Mouse (Mus musculus) Patski (cell line): ENCODE data around the gene Tusc2. TPM values are rescaled to one million over a fixed set of nuclear protein-coding genes. Genes with fewer than 3 reads are reported as not detected.
"Not testable (repeated sequence)": the region's sequence is repeated elsewhere in the genome, so short reads cannot be mapped to it uniquely, and the experiment has no call there.

ENCODE experiments used
- ATAC-seq: fragments of 100-300 bp; one replicate; pipeline ENCODE4 v1.8.0; 2021
- CTCF ChIA-PET: fragments of 350-600 bp; sonication (Branson Sonifier 250); formaldehyde crosslinking; loops from one replicate; lab custom pipeline; 2022; ENCODE audit warnings: inconsistent platforms; lab: Charles Lee
- POLR2A ChIA-PET: fragments of 350-600 bp; sonication (Branson Sonifier 250); formaldehyde crosslinking; loops from one replicate; lab custom pipeline; 2022; ENCODE audit warnings: antibody characterized with exemption, inconsistent platforms; lab: Charles Lee
- DNase-seq: peaks from one replicate; pipeline ENCODE4 v3.0.0-alpha.2; 2011; ENCODE audit warnings: low read depth, low spot score
- H3K27me3 ChIP-seq: fragments of 371-371 bp; one replicate; pipeline ENCODE4 v1.5.1; 2021
- CTCF ChIP-seq: fragments of 100-300 bp; IDR thresholded peaks from one replicate; pipeline ENCODE4 v1.5.1; 2021
- in situ Hi-C: fragments of 300-500 bp; cut with MboI; formaldehyde crosslinking; loops from 3 replicates; pipeline ENCODE4 v1.11.1; 2018; ENCODE audit warnings: low pct_unique_long_range_greater_than_20kb, mixed read lengths
- polyA plus RNA-seq: library from polyadenylated mRNA; unstranded; gene quantifications from one replicate; pipeline ENCODE4 v1.2.3, GENCODE M21; 2021

Tusc2 gene
- polyA plus RNA-seq, 1 experiment from 2014 or later, result 30.1 TPM

- DNase-seq (no peak), ATAC-seq (no peak)
- CTCF ChIA-PET, result interaction anchor here (2.2 to 4.3 kb wide), 3 partner anchors 11 to 78 kb away, joined by 8 to 19 read pairs (median 8); partner anchors contain the start of genes Hyal3 and Naa80
- no peaks in the 10 kb centered on the region for H3K27me3 ChIP-seq
- POLR2A ChIA-PET, result interaction anchor here (0.9 to 1.0 kb wide), 2 partner anchors 13 to 73 kb away, joined by 3 to 5 read pairs; no protein-coding TSS in a partner anchor
- in situ Hi-C loops, result no loop called here
- TF ChIP-seq CTCF, result no peak
Observed at GRCm38 (mm10) chr9:107567702-107568319, 4.8 kb downstream of the Tusc2 start, which contains the start of gene Hyal2. Gene Hyal2, plus strand, starts transcription at chr9:107567945.

GRCm38 (mm10) chr9:107568331-107569261 lies 5.5 kb downstream of the Tusc2 start:
- no peaks in the 10 kb centered on the region for H3K27me3 ChIP-seq
- ChIA-PET POLR2A (interaction anchor here (0.9 to 1.3 kb wide), 3 partner anchors 13 to 72 kb away, joined by 3 to 5 read pairs (median 5); partner anchors contain the start of gene Ifrd2), CTCF (interaction anchor here (2.0 to 4.3 kb wide), 4 partner anchors 11 to 77 kb away, joined by 5 to 19 read pairs (median 8); partner anchors contain the start of genes Hyal3, Ifrd2 and Naa80)
- in situ Hi-C loops, result no loop called here
- no peak for TF ChIP-seq CTCF
- ATAC-seq, result peak; percentile 72
- no peak for DNase-seq

- TF ChIP-seq CTCF, result no peak
- DNase-seq (no peak), ATAC-seq (peak; percentile 13)
- POLR2A ChIA-PET, result interaction anchor here (0.6 to 1.3 kb wide), 4 partner anchors 10 to 166 kb away, joined by 3 to 8 read pairs (median 4); partner anchors contain the start of genes Hyal3 and Ifrd2
- CTCF ChIA-PET, result interaction anchor here (2.0 to 4.3 kb wide), 3 partner anchors 10 to 76 kb away, joined by 5 to 19 read pairs (median 8); partner anchors contain the start of genes Hyal3, Ifrd2 and Naa80
- H3K27me3 ChIP-seq, result no peaks in the 10 kb centered on the region
- in situ Hi-C loops, result no loop called here
Observed at GRCm38 (mm10) chr9:107569270-107569669, 6.2 kb downstream of the Tusc2 start.

GRCm38 (mm10) chr9:107570016-107570415 lies 7.0 kb downstream of the Tusc2 start:
- no peaks in the 10 kb centered on the region for H3K27me3 ChIP-seq
- in situ Hi-C loops, result no loop called here
- no peak for TF ChIP-seq CTCF
- ChIA-PET CTCF (interaction anchor here (0.6 to 4.3 kb wide), 4 partner anchors 10 to 75 kb away, joined by 3 to 19 read pairs (median 6); partner anchors contain the start of genes Hyal3, Ifrd2 and Naa80), POLR2A (interaction anchor here (0.6 to 1.3 kb wide), 3 partner anchors 10 to 165 kb away, joined by 3 to 8 read pairs (median 3); partner anchors contain the start of gene Hyal3)
- DNase-seq (no peak), ATAC-seq (no peak)

GRCm38 (mm10) chr9:107570845-107571244 lies 7.8 kb downstream of the Tusc2 start:
- no peak for ATAC-seq
- no peak for DNase-seq
- TF ChIP-seq CTCF, result no peak
- ChIA-PET CTCF (interaction anchor here (4.3 kb wide), 1 partner anchor 9 kb away, joined by 19 read pairs; the partner anchor contains the start of genes Hyal3 and Naa80), POLR2A (interaction anchor here (1.3 kb wide), 1 partner anchor 10 kb away, joined by 8 read pairs; the partner anchor contains the start of gene Hyal3)
- in situ Hi-C loops, result no loop called here
- H3K27me3 ChIP-seq, result no peaks in the 10 kb centered on the region

GRCm38 (mm10) chr9:107571534-107572326 lies 8.7 kb downstream of the Tusc2 start:
- ChIA-PET POLR2A (interaction anchor here (0.7 kb wide), 1 partner anchor 9 kb away, joined by 3 read pairs; the partner anchor contains the start of gene Tusc2), CTCF (interaction anchor here (1.9 to 4.3 kb wide), 2 partner anchors 8 to 72 kb away, joined by 7 to 19 read pairs; partner anchors contain the start of genes Hyal3 and Naa80)
- no peak for TF ChIP-seq CTCF
- no peaks in the 10 kb centered on the region for H3K27me3 ChIP-seq
- in situ Hi-C loops, result no loop called here
- ATAC-seq (no peak), DNase-seq (no peak)

- no peaks in the 10 kb centered on the region for H3K27me3 ChIP-seq
- DNase-seq, result no peak
- in situ Hi-C loops, result no loop called here
- no peak for ATAC-seq
- ChIA-PET CTCF (interaction anchor here (1.9 kb wide), 1 partner anchor 72 kb away, joined by 7 read pairs; no protein-coding TSS in a partner anchor), POLR2A (interaction anchor here (0.7 kb wide), 1 partner anchor 9 kb away, joined by 3 read pairs; the partner anchor contains the start of gene Tusc2)
- no peak for TF ChIP-seq CTCF
Observed at GRCm38 (mm10) chr9:107572327-107572662, 9.2 kb downstream of the Tusc2 start.

- H3K27me3 ChIP-seq, ATAC-seq, in situ Hi-C loops, DNase-seq, POLR2A ChIA-PET: not testable (repeated sequence)
- CTCF ChIA-PET, result interaction anchor here (1.3 kb wide), 1 partner anchor 72 kb away, joined by 3 read pairs; no protein-coding TSS in a partner anchor
Observed at GRCm38 (mm10) chr9:107573774-107574173, 10.7 kb downstream of the Tusc2 start.
